Mouse (Mus musculus) MEL (cell line): ENCODE results near the gene Cyp17a1. TPM values are rescaled to one million over a fixed set of nuclear protein-coding genes. Genes with fewer than 3 reads are reported as not detected.

Experiments used
- DNase-seq: peaks from one replicate; pipeline ENCODE4 v3.0.0; 2011; ENCODE audit warnings: low read depth, low spot score
- H3K27ac ChIP-seq: 2 replicates; pipeline ENCODE4 v1.5.1; 2012; ENCODE audit warnings: low read depth, mild to moderate bottlenecking, control low read depth, low read length, moderate library complexity; ENCODE audit not compliant: control insufficient read depth
- H3K27me3 ChIP-seq, 2 experiments: fragments of 150-350 bp in 1 of 2; sonication (generic) in 1 of 2; 2 replicates each; pipeline ENCODE4 v1.6.1; 2012; ENCODE audit warnings: low read length in 2 of 2, mild to moderate bottlenecking in 2 of 2, improper control_type of control experiment in 1 of 2, moderate library complexity in 1 of 2; ENCODE audit not compliant: insufficient read depth in 2 of 2, control insufficient read depth in 1 of 2
- H3K36me3 ChIP-seq, 2 experiments: 2 replicates each; pipeline ENCODE4 v1.6.1; 2012 to 2014; ENCODE audit warnings: low read length in 2 of 2, improper control_type of control experiment in 1 of 2, inconsistent platforms in 1 of 2, mild to moderate bottlenecking in 1 of 2; ENCODE audit not compliant: insufficient read depth in 2 of 2, control insufficient read depth in 1 of 2
- H3K4me1 ChIP-seq, 2 experiments: fragments of 150-350 bp in 1 of 2; sonication (generic) in 1 of 2; 2 replicates each; pipeline ENCODE4 v1.6.1; 2012; ENCODE audit warnings: low read length in 2 of 2, improper control_type of control experiment in 1 of 2, mild to moderate bottlenecking in 1 of 2; ENCODE audit not compliant: insufficient read depth in 2 of 2, control insufficient read depth in 1 of 2
- H3K4me3 ChIP-seq, 2 experiments: fragments of 150-350 bp in 1 of 2; sonication (generic) in 1 of 2; 2 replicates each; pipeline ENCODE4 v1.5.1; 2012; ENCODE audit warnings: low read depth in 2 of 2, low read length in 2 of 2, mild to moderate bottlenecking in 2 of 2, moderate library complexity in 2 of 2, control low read depth in 1 of 2, improper control_type of control experiment in 1 of 2; ENCODE audit not compliant: control insufficient read depth in 1 of 2, insufficient read depth in 1 of 2
- H3K79me2 ChIP-seq: 2 replicates; pipeline ENCODE4 v1.6.1; 2012; ENCODE audit warnings: mild to moderate bottlenecking, low read length, moderate library complexity; ENCODE audit not compliant: control insufficient read depth, poor library complexity, insufficient read depth
- H3K9ac ChIP-seq: 2 replicates; pipeline ENCODE4 v1.6.1; 2012; ENCODE audit warnings: low read depth, mild to moderate bottlenecking, control low read depth, low read length, moderate library complexity; ENCODE audit not compliant: control insufficient read depth, poor library complexity, severe bottlenecking
- H3K9me3 ChIP-seq: fragments of 150-350 bp; sonication (generic); replicated peaks from 2 replicates; pipeline ENCODE4 v1.6.1; 2012; ENCODE audit warnings: mild to moderate bottlenecking, low read length, improper control_type of control experiment, moderate library complexity; ENCODE audit not compliant: insufficient read depth
- BHLHE40 ChIP-seq: IDR thresholded peaks from 2 replicates; pipeline ENCODE4 v1.6.1; 2012; ENCODE audit warnings: low read depth, mild to moderate bottlenecking, inconsistent platforms, low read length, improper control_type of control experiment, borderline replicate concordance
- CHD1 ChIP-seq: IDR thresholded peaks from 2 replicates; pipeline ENCODE4 v1.6.1; 2012; ENCODE audit warnings: low read depth, mild to moderate bottlenecking, inconsistent platforms, low read length, improper control_type of control experiment
- CHD2 ChIP-seq: IDR thresholded peaks from 2 replicates; pipeline ENCODE4 v1.6.1; 2011; ENCODE audit warnings: low read length, improper control_type of control experiment
- CTCF ChIP-seq, 3 experiments: IDR thresholded peaks in 2 of 3; conservative IDR thresholded peaks in 1 of 3; 2 replicates each; pipeline ENCODE4 v1.5.1; 2011 to 2012; ENCODE audit warnings: low read length in 3 of 3, low read depth in 2 of 3, mild to moderate bottlenecking in 2 of 3, improper control_type of control experiment in 1 of 3, inconsistent platforms in 1 of 3, mixed read lengths in 1 of 3, moderate library complexity in 1 of 3; ENCODE audit not compliant: control insufficient read depth in 1 of 3, insufficient read depth in 1 of 3, poor library complexity in 1 of 3, severe bottlenecking in 1 of 3
- E2F4 ChIP-seq: IDR thresholded peaks from 2 replicates; pipeline ENCODE4 v1.6.1; 2011; ENCODE audit warnings: low read depth, low read length, improper control_type of control experiment, borderline replicate concordance
- ELF1 ChIP-seq: IDR thresholded peaks from 2 replicates; pipeline ENCODE4 v1.6.1; 2014; ENCODE audit warnings: low read depth, mild to moderate bottlenecking, inconsistent platforms, low read length, improper control_type of control experiment, moderate library complexity
- EP300 ChIP-seq, 2 experiments: IDR thresholded peaks; 2 replicates each; pipeline ENCODE4 v1.6.1; 2011; ENCODE audit warnings: improper control_type of control experiment in 2 of 2, low read length in 2 of 2, low read depth in 1 of 2, mild to moderate bottlenecking in 1 of 2
- ETS1 ChIP-seq: IDR thresholded peaks from 2 replicates; pipeline ENCODE4 v1.6.1; 2012; ENCODE audit warnings: low read depth, mild to moderate bottlenecking, inconsistent platforms, low read length, improper control_type of control experiment, moderate library complexity
- GABPA ChIP-seq: IDR thresholded peaks from 2 replicates; pipeline ENCODE4 v1.6.1; 2012; ENCODE audit warnings: low read depth, mild to moderate bottlenecking, inconsistent platforms, low read length, improper control_type of control experiment, moderate library complexity
- GATA1 ChIP-seq: IDR thresholded peaks from 2 replicates; pipeline ENCODE4 v1.6.1; 2011; ENCODE audit warnings: low read depth, low read length, improper control_type of control experiment
- HCFC1 ChIP-seq: IDR thresholded peaks from 2 replicates; pipeline ENCODE4 v1.6.1; 2012; ENCODE audit warnings: low read depth, mild to moderate bottlenecking, inconsistent platforms, low read length, improper control_type of control experiment, moderate library complexity
- JUND ChIP-seq: IDR thresholded peaks from 2 replicates; pipeline ENCODE4 v1.6.1; 2011; ENCODE audit warnings: low read depth, mild to moderate bottlenecking, improper control_type of control experiment, low read length
- KAT2A ChIP-seq: conservative IDR thresholded peaks from 2 replicates; pipeline ENCODE4 v1.6.1; 2012; ENCODE audit warnings: low read depth, low read length, improper control_type of control experiment, inconsistent platforms
- MAFK ChIP-seq: IDR thresholded peaks from 2 replicates; pipeline ENCODE4 v1.6.1; 2011; ENCODE audit warnings: low read depth, mild to moderate bottlenecking, low read length, improper control_type of control experiment, borderline replicate concordance
- MAX ChIP-seq: IDR thresholded peaks from 2 replicates; pipeline ENCODE4 v1.6.1; 2011; ENCODE audit warnings: low read length, improper control_type of control experiment
- MEF2A ChIP-seq: IDR thresholded peaks from 2 replicates; pipeline ENCODE4 v1.6.1; 2014; ENCODE audit warnings: low read depth, mild to moderate bottlenecking, inconsistent platforms, low read length, improper control_type of control experiment; ENCODE audit not compliant: poor library complexity, insufficient replicate concordance, severe bottlenecking; ENCODE audit errors: extremely low read depth
- MYB ChIP-seq: IDR thresholded peaks from 2 replicates; pipeline ENCODE4 v1.6.1; 2011; ENCODE audit warnings: mild to moderate bottlenecking, low read depth, low read length, improper control_type of control experiment
- NELFE ChIP-seq: IDR thresholded peaks from 2 replicates; pipeline ENCODE4 v1.6.1; 2011; ENCODE audit warnings: low read depth, low read length, improper control_type of control experiment
- POLR2A ChIP-seq, 2 experiments: IDR thresholded peaks; 2 replicates each; pipeline ENCODE4 v1.6.1; 2011 to 2012; ENCODE audit warnings: low read length in 2 of 2, mild to moderate bottlenecking in 2 of 2, control low read depth in 1 of 2, improper control_type of control experiment in 1 of 2, low read depth in 1 of 2, moderate library complexity in 1 of 2; ENCODE audit not compliant: control insufficient read depth in 1 of 2, insufficient read depth in 1 of 2, poor library complexity in 1 of 2
- RAD21 ChIP-seq: IDR thresholded peaks from 2 replicates; pipeline ENCODE4 v1.6.1; 2011; ENCODE audit warnings: mild to moderate bottlenecking, low read depth, low read length, improper control_type of control experiment
- SIN3A ChIP-seq: IDR thresholded peaks from 2 replicates; pipeline ENCODE4 v1.6.1; 2012; ENCODE audit warnings: low read length, improper control_type of control experiment, inconsistent platforms
- SMC3 ChIP-seq: IDR thresholded peaks from 2 replicates; pipeline ENCODE4 v1.6.1; 2011; ENCODE audit warnings: low read depth, low read length, improper control_type of control experiment
- TBP ChIP-seq: IDR thresholded peaks from 2 replicates; pipeline ENCODE4 v1.8.0; 2011; ENCODE audit warnings: low read depth, low read length, improper control_type of control experiment
- TCF12 ChIP-seq: IDR thresholded peaks from 2 replicates; pipeline ENCODE4 v1.6.1; 2014; ENCODE audit warnings: low read depth, mild to moderate bottlenecking, inconsistent platforms, low read length, improper control_type of control experiment, moderate library complexity
- UBTF ChIP-seq: IDR thresholded peaks from 2 replicates; pipeline ENCODE4 v1.6.1; 2012; ENCODE audit warnings: low read depth, mild to moderate bottlenecking, inconsistent platforms, low read length, improper control_type of control experiment, moderate library complexity, borderline replicate concordance; ENCODE audit not compliant: insufficient read depth
- ZC3H11A ChIP-seq: IDR thresholded peaks from 2 replicates; pipeline ENCODE4 v1.6.1; 2012; ENCODE audit warnings: low read depth, mild to moderate bottlenecking, inconsistent platforms, low read length, improper control_type of control experiment
- ZMIZ1 ChIP-seq: IDR thresholded peaks from 2 replicates; pipeline ENCODE4 v1.6.1; 2012; ENCODE audit warnings: low read depth, mild to moderate bottlenecking, inconsistent platforms, low read length, improper control_type of control experiment, moderate library complexity
- polyA plus RNA-seq, 2 experiments: library from polyadenylated mRNA; stranded (reverse) in 1 of 2; unstranded in 1 of 2; fragments of >175 nt in 1 of 2; fragments of >200 nt in 1 of 2; gene quantifications; 2 replicates each; pipeline versions ENCODE4 v1.2.1 to v1.2.4; 2012; ENCODE audit warnings: low replicate concordance in 2 of 2, low read depth in 1 of 2; ENCODE audit not compliant: insufficient read length in 2 of 2, insufficient read depth in 1 of 2, missing spikeins in 1 of 2
- total RNA-seq: library from RNA; depleted of rRNA; stranded (reverse); fragments of 300-350 nt; gene quantifications from 2 replicates; pipeline ENCODE4 v1.2.3, GENCODE M21; 2012

Gene Cyp17a1
- total and polyA plus RNA-seq, 3 experiments = not detected

DNA sequence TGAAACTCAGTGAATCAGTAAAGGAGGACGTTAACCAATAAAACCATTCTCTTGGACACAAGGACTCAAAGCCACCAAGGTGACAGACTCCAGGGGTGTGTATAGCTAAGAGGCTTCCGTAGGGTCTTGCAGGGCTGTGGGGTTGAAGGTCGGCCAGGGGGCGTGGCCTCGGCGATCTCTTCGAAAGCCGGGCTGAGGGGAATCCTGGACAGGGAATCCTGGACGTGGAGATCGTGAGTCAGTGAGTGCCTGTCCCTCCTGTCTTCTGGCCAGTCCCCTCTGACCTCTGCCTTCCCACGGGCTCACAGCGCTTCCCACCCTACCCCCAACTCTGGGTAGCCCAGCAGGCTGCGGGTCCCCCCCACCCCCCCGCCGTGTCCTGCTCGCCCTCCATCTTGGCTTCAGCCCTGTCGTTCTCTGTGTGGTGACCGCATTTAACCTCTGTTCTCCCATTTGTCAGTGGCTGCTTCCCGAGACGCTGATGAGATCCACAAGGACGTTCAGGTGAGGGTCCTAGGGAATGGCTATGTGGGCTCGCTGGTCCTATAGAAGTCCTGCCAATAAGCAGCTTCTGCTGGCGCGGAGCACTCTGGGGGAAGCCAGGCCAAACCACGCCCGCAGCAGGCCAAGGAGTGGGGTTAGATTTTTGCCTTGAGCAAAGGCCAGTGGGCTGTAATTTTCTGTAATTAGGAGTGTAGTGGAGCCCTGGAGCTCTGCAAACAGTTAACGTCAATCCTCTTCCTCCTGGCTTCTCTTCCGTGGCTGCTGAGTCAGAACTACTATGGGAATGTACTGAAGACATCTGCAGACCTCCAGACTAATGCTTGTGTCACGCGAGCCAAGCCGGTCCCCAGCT, 34.6 kb upstream of the Cyp17a1 start, which contains the start of gene As3mt:
As3mt (plus strand) TSS at position 163 of the 856 bp plus-strand sequence.
- H3K27ac ChIP-seq = peak within 1 kb of the TSS; percentile 69
- H3K9ac ChIP-seq = peak within 1 kb of the TSS; percentile 78

DNA sequence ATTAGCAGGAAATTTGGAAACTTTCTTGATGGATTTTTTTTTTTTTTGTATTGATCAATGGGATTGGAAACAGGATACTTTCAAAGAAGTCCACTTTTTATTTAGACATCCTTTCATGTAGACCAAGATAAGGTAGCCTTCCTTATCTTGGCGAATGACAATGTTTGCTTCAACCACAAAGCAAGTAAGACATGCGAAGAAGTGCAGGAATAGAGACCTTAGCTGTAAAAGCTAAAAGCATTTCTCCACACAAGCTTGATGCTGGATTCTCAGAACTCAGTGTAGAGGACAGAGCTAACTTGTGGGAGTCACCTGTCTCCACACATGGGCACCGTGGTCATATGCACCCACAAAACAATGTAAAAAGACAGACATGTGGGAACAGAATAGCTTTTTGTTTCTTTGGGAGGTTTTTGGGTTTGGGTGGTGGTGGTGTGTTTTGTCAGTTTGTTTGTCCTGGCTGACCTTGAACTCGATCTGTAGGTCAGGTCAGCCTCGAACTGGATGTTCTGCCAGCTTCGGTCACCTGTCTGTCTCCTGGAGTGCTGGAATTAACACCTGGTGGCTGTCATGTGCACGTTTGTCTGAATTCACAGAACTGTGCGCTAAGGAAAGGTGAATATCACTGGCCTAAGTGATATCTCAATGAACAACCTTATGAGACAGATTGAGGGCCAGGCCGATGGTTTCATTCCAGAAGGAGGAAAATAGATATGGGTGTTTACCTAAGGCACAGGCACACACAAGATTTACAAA, 33.7 kb upstream of the Cyp17a1 start:
- no peaks in the 10 kb centered on the region for H3K27me3 ChIP-seq
- H3K9ac ChIP-seq = peak overlapping the region; percentile 78
- H3K27ac ChIP-seq = peak overlapping the region; percentile 69
- TF ChIP-seq KAT2A (no peak), BHLHE40 (peak; percentile 40; the same call in 1 of the 2 replicates), TCF12 (peak; percentile 45; the same call in 1 of the 2 replicates), GABPA (no peak), RAD21 (no peak), POLR2A (IDR thresholded peaks at IDR 0.05; ENCODE audit: control insufficient read depth in 1 of 2, insufficient read depth in 1 of 2, low read depth in 1 of 2, low read length in 2 of 2, poor library complexity in 1 of 2) (no peak), ELF1 (no peak), CHD2 (no peak), NELFE (no peak), JUND (no peak), MEF2A (no peak), E2F4 (no peak), UBTF (no peak), CHD1 (no peak), MAX (no peak), GATA1 (peak; percentile 93), ZMIZ1 (no peak), CTCF (IDR thresholded peaks at IDR 0.05 in 2 of 3, conservative IDR thresholded peaks at IDR 0.05 in 1 of 3; ENCODE audit: control insufficient read depth in 1 of 3, insufficient read depth in 1 of 3, low read depth in 2 of 3, low read length in 3 of 3, poor library complexity in 1 of 3, severe bottlenecking in 1 of 3) (no peak), MYB (no peak), SIN3A (peak; percentile 56; the same call in 1 of the 2 replicates), SMC3 (no peak), ETS1 (peak; percentile 66), ZC3H11A (no peak), EP300 (IDR thresholded peaks at IDR 0.05; ENCODE audit: low read depth in 1 of 2, low read length in 2 of 2) (peak; percentile 67 to 79)

More for the DNA sequence above, 34.6 kb upstream of the Cyp17a1 start, which contains the start of gene As3mt:
- H3K27me3 ChIP-seq = no peaks in the 10 kb centered on the region
- no peaks in the 10 kb centered on the region for H3K79me2 ChIP-seq
- TF ChIP-seq HCFC1 (0 out of 2 replicates have a peak, but pooled peaks have one; percentile 40), ZMIZ1 (peak; percentile 38; the same call in 1 of the 2 replicates), TCF12 (no peak), NELFE (peak; percentile 24; the same call in 1 of the 2 replicates), TBP (0 out of 2 replicates have a peak, but pooled peaks have one; percentile 13), MAFK (no peak), MAX (no peak; the same call in 1 of the 2 replicates), POLR2A (IDR thresholded peaks at IDR 0.05; ENCODE audit: control insufficient read depth in 1 of 2, insufficient read depth in 1 of 2, low read depth in 1 of 2, low read length in 2 of 2, poor library complexity in 1 of 2) (peak in 1 of 2 experiments; percentile 50; a peak in 1 of 4 replicates)
- peaks cover 0 to 40% of the 10 kb centered on the region in 2 experiments; a peak in 2 of 4 replicates for H3K36me3 ChIP-seq
- H3K9me3 ChIP-seq = no peaks in the 10 kb centered on the region
- H3K4me3 ChIP-seq = peak within 1 kb of the TSS; percentile 71 to 76
- peak; percentile 74 for DNase-seq
- H3K4me1 ChIP-seq = peaks cover 19 to 53% of the 10 kb centered on the region in 2 experiments

More for the DNA sequence above, 33.7 kb upstream of the Cyp17a1 start:
- Histone ChIP-seq H3K4me3 (peak overlapping the region; percentile 71 to 76), H3K4me1 (peaks cover 19 to 53% of the 10 kb centered on the region in 2 experiments), H3K36me3 (peaks cover 0 to 40% of the 10 kb centered on the region in 2 experiments; a peak in 2 of 4 replicates), H3K9me3 (no peaks in the 10 kb centered on the region), H3K79me2 (no peaks in the 10 kb centered on the region)
- DNase-seq = peak; percentile 64
